Mouse (Mus musculus): ENCODE data around the gene Galnt18.

The Galnt18 gene

GRCm38 (mm10) chr7:111772398-111772797 is 7.4 kb downstream of the Galnt18 start:
- in situ Hi-C loops (cut with MboI, MseI) = no loop called here

- in situ Hi-C loops (cut with MboI, MseI) = no loop called here
These were observed 8.5 kb downstream of the Galnt18 start for GRCm38 (mm10) chr7:111771251-111771801.

GRCm38 (mm10) chr7:111770585-111770984 is 9.2 kb downstream of the Galnt18 start:
- in situ Hi-C loops (cut with MboI, MseI) = no loop called here

GRCm38 (mm10) chr7:111766145-111766767 is 13.5 kb downstream of the Galnt18 start:
- in situ Hi-C loops (cut with MboI, MseI) = no loop called here

GRCm38 (mm10) chr7:111762754-111763153 is 17.0 kb downstream of the Galnt18 start:
- in situ Hi-C loops (cut with MboI, MseI) = no loop called here

- in situ Hi-C loops (cut with MboI, MseI) = no loop called here
These were observed 31.2 kb downstream of the Galnt18 start for GRCm38 (mm10) chr7:111748571-111749071.

GRCm38 (mm10) chr7:111744770-111745169 is 35.0 kb downstream of the Galnt18 start:
- in situ Hi-C loops (cut with MboI, MseI) = no loop called here

- in situ Hi-C loops (cut with MboI, MseI) = no loop called here
These were observed 38.2 kb downstream of the Galnt18 start for GRCm38 (mm10) chr7:111741595-111741994.

GRCm38 (mm10) chr7:111740091-111740490 is 39.7 kb downstream of the Galnt18 start:
- in situ Hi-C loops (cut with MboI, MseI) = no loop called here

GRCm38 (mm10) chr7:111739371-111739765 is 40.4 kb downstream of the Galnt18 start:
- in situ Hi-C loops (cut with MboI, MseI) = no loop called here

GRCm38 (mm10) chr7:111738456-111739370 is 41.1 kb downstream of the Galnt18 start:
- in situ Hi-C loops (cut with MboI, MseI) = no loop called here

- in situ Hi-C loops (cut with MboI, MseI) = no loop called here
These were observed 42.4 kb downstream of the Galnt18 start for GRCm38 (mm10) chr7:111737426-111737825.

GRCm38 (mm10) chr7:111736365-111736764 is 43.4 kb downstream of the Galnt18 start:
- in situ Hi-C loops (cut with MboI, MseI) = no loop called here

- in situ Hi-C loops (cut with MboI, MseI) = no loop called here
These were observed 49.2 kb downstream of the Galnt18 start for GRCm38 (mm10) chr7:111730346-111731269.

GRCm38 (mm10) chr7:111726928-111727327 is 52.8 kb downstream of the Galnt18 start:
- in situ Hi-C loops (cut with MboI, MseI) = no loop called here

GRCm38 (mm10) chr7:111724730-111725129 is 55.0 kb downstream of the Galnt18 start:
- in situ Hi-C loops (cut with MboI, MseI) = no loop called here

- in situ Hi-C loops (cut with MboI, MseI) = no loop called here
These were observed 55.8 kb downstream of the Galnt18 start for GRCm38 (mm10) chr7:111724004-111724403.

GRCm38 (mm10) chr7:111721308-111721698 is 58.5 kb downstream of the Galnt18 start:
- in situ Hi-C loops (cut with MboI, MseI) = no loop called here

- in situ Hi-C loops (cut with MboI, MseI) = no loop called here
These were observed 59.1 kb downstream of the Galnt18 start for GRCm38 (mm10) chr7:111720511-111721307.

GRCm38 (mm10) chr7:111718900-111719299 is 60.9 kb downstream of the Galnt18 start:
- in situ Hi-C loops (cut with MboI, MseI) = no loop called here

All from T-helper 2 cell (primary cell).